Mouse (Mus musculus) T-helper 2 cell (primary cell): ENCODE measurements at regions not wholly inside any gene's neighbourhood (a gene's known extent, or its start where the extent isn't known, plus 50 kb on each side); places are given as distances from the start of the nearest gene placed in this dataset.

Experiments
- in situ Hi-C: fragments of 300-600 bp; cut with MboI, MseI; formaldehyde crosslinking; loops from one replicate; pipeline ENCODE4 v1.15.1; 2025; ENCODE audit warnings: high pct_unique_total_duplicates

GRCm38 (mm10) chr16:24218162-24218849, 175.0 kb upstream of the Lpp start:
- in situ Hi-C loops: no loop called here

- in situ Hi-C loops: no loop called here
Measured at GRCm38 (mm10) chr16:24216828-24217227, 176.5 kb upstream of the Lpp start.

- in situ Hi-C loops: no loop called here
Measured at GRCm38 (mm10) chr16:24215353-24215752, 178.0 kb upstream of the Lpp start.

- in situ Hi-C loops: loop anchor here (5.0 kb wide), 1 partner anchor 849 kb away; no protein-coding TSS in a partner anchor
Measured at GRCm38 (mm10) chr16:24213577-24213976, 179.7 kb upstream of the Lpp start.

GRCm38 (mm10) chr16:24212702-24213101, 180.6 kb upstream of the Lpp start:
- in situ Hi-C loops: loop anchor here (5.0 kb wide), 1 partner anchor 850 kb away; no protein-coding TSS in a partner anchor

- in situ Hi-C loops: loop anchor here (5.0 kb wide), 1 partner anchor 851 kb away; no protein-coding TSS in a partner anchor
Measured at GRCm38 (mm10) chr16:24211588-24211987, 181.7 kb upstream of the Lpp start.

GRCm38 (mm10) chr16:24208876-24209275, 184.4 kb upstream of the Lpp start:
- in situ Hi-C loops: no loop called here

GRCm38 (mm10) chr16:24208118-24208517, 185.2 kb upstream of the Lpp start:
- in situ Hi-C loops: no loop called here

GRCm38 (mm10) chr16:24207056-24207455, 186.3 kb upstream of the Lpp start:
- in situ Hi-C loops: no loop called here

GRCm38 (mm10) chr16:24206461-24206861, 186.8 kb upstream of the Lpp start:
- in situ Hi-C loops: no loop called here

GRCm38 (mm10) chr16:24205594-24205993, 187.7 kb upstream of the Lpp start:
- in situ Hi-C loops: no loop called here

- in situ Hi-C loops: no loop called here
Measured at GRCm38 (mm10) chr16:24204064-24204730, 189.1 kb upstream of the Lpp start.

- in situ Hi-C loops: no loop called here
Measured at GRCm38 (mm10) chr16:24202653-24203052, 190.7 kb upstream of the Lpp start.

GRCm38 (mm10) chr16:24201455-24201854, 191.9 kb upstream of the Lpp start:
- in situ Hi-C loops: no loop called here

GRCm38 (mm10) chr16:24200200-24200599, 193.1 kb upstream of the Lpp start:
- in situ Hi-C loops: no loop called here

GRCm38 (mm10) chr16:24199408-24200167, 193.7 kb upstream of the Lpp start:
- in situ Hi-C loops: no loop called here

GRCm38 (mm10) chr16:24198291-24198690, 195.0 kb upstream of the Lpp start:
- in situ Hi-C loops: no loop called here

GRCm38 (mm10) chr16:24197618-24198017, 195.7 kb upstream of the Lpp start:
- in situ Hi-C loops: no loop called here

- in situ Hi-C loops: no loop called here
Measured at GRCm38 (mm10) chr16:24193945-24194344, 199.4 kb upstream of the Lpp start.

GRCm38 (mm10) chr16:24193251-24193873, 199.9 kb upstream of the Lpp start:
- in situ Hi-C loops: no loop called here

- in situ Hi-C loops: no loop called here
Measured at GRCm38 (mm10) chr16:24192013-24192412, 201.3 kb upstream of the Lpp start.

GRCm38 (mm10) chr16:24187131-24187530, 198.5 kb upstream of the Bcl6 start:
- in situ Hi-C loops: no loop called here
